Mouse (Mus musculus): Measurements from ENCODE around the gene Cxxc4.

GRCm38 (mm10) chr3:134303492-134303808 lies 67.2 kb downstream of the Cxxc4 start:
- TF ChIP-seq CTCF (conservative IDR thresholded peaks at IDR 0.05; ENCODE audit: insufficient read depth, insufficient read length, low read depth, low read length) (no peak), POLR2A (IDR thresholded peaks at IDR 0.05; ENCODE audit: low read depth, low read length) (no peak)

All from kidney, adult 2 months (tissue).